Mouse (Mus musculus): ENCODE data around the gene Pycr2. TPM values are rescaled to one million over a fixed set of nuclear protein-coding genes. Genes with fewer than 3 reads are reported as not detected.

The Pycr2 gene
- polyA plus RNA-seq, 1 experiment from 2014 or later: 73.6 TPM

GRCm38 (mm10) chr1:180906461-180907147, 2.5 kb downstream of the Pycr2 start:
- 93% methylated on average over 24 of the region's 24 CpGs for WGBS
- Histone ChIP-seq H3K9me3 (no peaks in the 10 kb centered on the region), H3K4me2 (no peak overlapping the region), H3K9ac (no peak overlapping the region), H3K4me1 (replicated peaks) (peaks cover 23% of the 10 kb centered on the region), H3K27me3 (no peaks in the 10 kb centered on the region), H3K36me3 (peaks cover 23% of the 10 kb centered on the region), H3K4me3 (no peak overlapping the region), H3K27ac (replicated peaks) (no peak overlapping the region)
- ATAC-seq (ENCODE audit: low FRiP score, low read depth): no peak

GRCm38 (mm10) chr1:180911138-180911537, 7.0 kb downstream of the Pycr2 start:
- no peak overlapping the region for H3K9ac ChIP-seq
- peaks cover 23% of the 10 kb centered on the region for H3K36me3 ChIP-seq
- no peak overlapping the region for H3K4me3 ChIP-seq
- no peaks in the 10 kb centered on the region for H3K9me3 ChIP-seq
- no peak overlapping the region for H3K27ac ChIP-seq (replicated peaks)
- H3K4me2 ChIP-seq: no peak overlapping the region
- no peaks in the 10 kb centered on the region for H3K27me3 ChIP-seq
- no peak for ATAC-seq (ENCODE audit: low FRiP score, low read depth)
- 0 out of 2 replicates have a peak, but pooled peaks cover 3% of the 10 kb centered on the region for H3K4me1 ChIP-seq (replicated peaks)
- 53% methylated on average over 8 of the region's 8 CpGs for WGBS

GRCm38 (mm10) chr1:180911653-180912287, 7.7 kb downstream of the Pycr2 start:
- Histone ChIP-seq H3K9me3 (no peaks in the 10 kb centered on the region), H3K9ac (no peak overlapping the region), H3K36me3 (peaks cover 18% of the 10 kb centered on the region), H3K27me3 (no peaks in the 10 kb centered on the region), H3K4me2 (no peak overlapping the region), H3K4me3 (no peak overlapping the region), H3K27ac (replicated peaks) (no peak overlapping the region), H3K4me1 (replicated peaks) (no peaks in the 10 kb centered on the region)
- no peak for ATAC-seq (ENCODE audit: low FRiP score, low read depth)
- WGBS: 74% methylated on average over 20 of the region's 20 CpGs

GRCm38 (mm10) chr1:180912792-180913191, 8.7 kb downstream of the Pycr2 start:
- Histone ChIP-seq H3K4me1 (replicated peaks) (no peaks in the 10 kb centered on the region), H3K9ac (no peak overlapping the region), H3K27ac (replicated peaks) (no peak overlapping the region), H3K4me2 (no peak overlapping the region), H3K9me3 (no peaks in the 10 kb centered on the region), H3K36me3 (peaks cover 10% of the 10 kb centered on the region), H3K27me3 (no peaks in the 10 kb centered on the region), H3K4me3 (no peak overlapping the region)
- no peak for ATAC-seq (ENCODE audit: low FRiP score, low read depth)
- whole genome bisulfite sequencing: 89% methylated on average over 5 of the region's 5 CpGs

GRCm38 (mm10) chr1:180913797-180914196, 9.7 kb downstream of the Pycr2 start:
- H3K27me3 ChIP-seq: no peaks in the 10 kb centered on the region
- H3K9me3 ChIP-seq: no peaks in the 10 kb centered on the region
- no peak overlapping the region for H3K4me3 ChIP-seq
- no peak overlapping the region for H3K9ac ChIP-seq
- H3K27ac ChIP-seq (replicated peaks): no peak overlapping the region
- H3K36me3 ChIP-seq: 0 out of 2 replicates have a peak, but pooled peaks cover under 1% of the 10 kb centered on the region
- no peaks in the 10 kb centered on the region for H3K4me1 ChIP-seq (replicated peaks)
- no peak overlapping the region for H3K4me2 ChIP-seq
- no peak for ATAC-seq (ENCODE audit: low FRiP score, low read depth)
- 59% methylated on average over 4 of the region's 4 CpGs for WGBS

- Histone ChIP-seq H3K27me3 (no peaks in the 10 kb centered on the region), H3K27ac (replicated peaks) (no peak overlapping the region), H3K9me3 (no peaks in the 10 kb centered on the region), H3K36me3 (no peaks in the 10 kb centered on the region), H3K4me3 (no peak overlapping the region), H3K4me2 (no peak overlapping the region), H3K4me1 (replicated peaks) (no peaks in the 10 kb centered on the region), H3K9ac (no peak overlapping the region)
- WGBS: 88% methylated on average over 11 of the region's 11 CpGs
- ATAC-seq (ENCODE audit: low FRiP score, low read depth): no peak
Measured at GRCm38 (mm10) chr1:180916425-180916824, 12.3 kb downstream of the Pycr2 start.

- Histone ChIP-seq H3K4me3 (no peak overlapping the region), H3K4me2 (no peak overlapping the region), H3K27me3 (no peaks in the 10 kb centered on the region), H3K27ac (replicated peaks) (no peak overlapping the region), H3K9ac (no peak overlapping the region), H3K4me1 (replicated peaks) (no peaks in the 10 kb centered on the region), H3K9me3 (no peaks in the 10 kb centered on the region), H3K36me3 (no peaks in the 10 kb centered on the region)
- 71% methylated on average over 1 of the region's 1 CpGs for WGBS
- ATAC-seq (ENCODE audit: low FRiP score, low read depth): no peak
Measured at GRCm38 (mm10) chr1:180917053-180917452, 13.0 kb downstream of the Pycr2 start.

- H3K27ac ChIP-seq (replicated peaks): no peak overlapping the region
- H3K4me3 ChIP-seq: no peak overlapping the region
- H3K9me3 ChIP-seq: no peaks in the 10 kb centered on the region
- no peaks in the 10 kb centered on the region for H3K27me3 ChIP-seq
- 40% methylated on average over 8 of the region's 8 CpGs for WGBS
- H3K9ac ChIP-seq: no peak overlapping the region
- no peak overlapping the region for H3K4me2 ChIP-seq
- H3K4me1 ChIP-seq (replicated peaks): no peaks in the 10 kb centered on the region
- no peaks in the 10 kb centered on the region for H3K36me3 ChIP-seq
- ATAC-seq (ENCODE audit: low FRiP score, low read depth): no peak
Measured at GRCm38 (mm10) chr1:180919686-180920085, 15.6 kb downstream of the Pycr2 start.

GRCm38 (mm10) chr1:180922273-180923048, 18.4 kb downstream of the Pycr2 start:
- Histone ChIP-seq H3K27me3 (no peaks in the 10 kb centered on the region), H3K9ac (no peak overlapping the region), H3K4me3 (no peak overlapping the region), H3K4me1 (replicated peaks) (no peaks in the 10 kb centered on the region), H3K27ac (replicated peaks) (no peak overlapping the region), H3K4me2 (no peak overlapping the region), H3K36me3 (no peaks in the 10 kb centered on the region), H3K9me3 (no peaks in the 10 kb centered on the region)
- WGBS: 85% methylated on average over 6 of the region's 6 CpGs
- no peak for ATAC-seq (ENCODE audit: low FRiP score, low read depth)

GRCm38 (mm10) chr1:180924737-180925136, 20.6 kb downstream of the Pycr2 start:
- no peaks in the 10 kb centered on the region for H3K36me3 ChIP-seq
- 31% methylated on average over 2 of the region's 2 CpGs for WGBS
- H3K4me2 ChIP-seq: no peak overlapping the region
- ATAC-seq (ENCODE audit: low FRiP score, low read depth): no peak
- no peak overlapping the region for H3K9ac ChIP-seq
- H3K27ac ChIP-seq (replicated peaks): no peak overlapping the region
- no peaks in the 10 kb centered on the region for H3K4me1 ChIP-seq (replicated peaks)
- no peaks in the 10 kb centered on the region for H3K27me3 ChIP-seq
- H3K9me3 ChIP-seq: no peaks in the 10 kb centered on the region
- H3K4me3 ChIP-seq: no peak overlapping the region

GRCm38 (mm10) chr1:180926286-180926685, 22.2 kb downstream of the Pycr2 start:
- H3K4me2 ChIP-seq: no peak overlapping the region
- no peaks in the 10 kb centered on the region for H3K36me3 ChIP-seq
- no peaks in the 10 kb centered on the region for H3K9me3 ChIP-seq
- WGBS: 79% methylated on average over 4 of the region's 4 CpGs
- no peak for ATAC-seq (ENCODE audit: low FRiP score, low read depth)
- no peak overlapping the region for H3K9ac ChIP-seq
- no peak overlapping the region for H3K4me3 ChIP-seq
- H3K4me1 ChIP-seq (replicated peaks): no peaks in the 10 kb centered on the region
- no peak overlapping the region for H3K27ac ChIP-seq (replicated peaks)
- no peaks in the 10 kb centered on the region for H3K27me3 ChIP-seq

- Histone ChIP-seq H3K4me3 (no peak overlapping the region), H3K36me3 (no peaks in the 10 kb centered on the region), H3K4me2 (no peak overlapping the region), H3K4me1 (replicated peaks) (no peaks in the 10 kb centered on the region), H3K27ac (replicated peaks) (no peak overlapping the region), H3K9ac (no peak overlapping the region), H3K9me3 (no peaks in the 10 kb centered on the region), H3K27me3 (peaks cover 7% of the 10 kb centered on the region)
- 66% methylated on average over 2 of the region's 2 CpGs for WGBS
- ATAC-seq (ENCODE audit: low FRiP score, low read depth): no peak
Measured at GRCm38 (mm10) chr1:180929599-180929998, 25.5 kb downstream of the Pycr2 start.

Measured in hindbrain, embryonic 15.5 days (tissue).